Mouse (Mus musculus) kidney, adult 9 months (tissue): ENCODE results near the gene Ccl2.

ENCODE experiments used
- DNase-seq: peaks from one replicate; pipeline ENCODE4 v3.0.0; 2022

Ccl2 gene

DNA sequence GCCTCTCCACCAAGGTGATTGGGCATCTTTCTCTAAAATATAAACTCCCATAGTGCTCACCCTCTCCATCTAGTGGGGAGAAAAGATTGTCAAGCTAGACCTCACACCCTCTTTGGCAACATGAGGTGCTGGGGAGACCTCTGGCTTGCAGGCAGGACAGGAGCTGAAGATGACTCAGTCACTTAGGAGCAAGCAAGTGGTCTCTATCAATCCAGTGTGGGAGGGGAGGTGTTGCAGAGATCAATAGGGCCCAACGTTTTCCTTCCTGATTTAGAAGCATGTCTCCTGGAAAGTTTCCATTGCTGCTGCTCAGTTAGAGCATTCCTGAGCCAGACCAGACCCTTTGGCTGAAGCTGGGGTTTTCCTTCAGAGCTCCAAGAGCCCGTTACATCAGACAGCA is 3.2 kb downstream of the Ccl2 start, which contains the start of gene Gm17268:
TSS of gene Gm17268 (minus strand) at position 28 of the 400 bp plus-strand sequence.
- DNase-seq, result no peak

DNA sequence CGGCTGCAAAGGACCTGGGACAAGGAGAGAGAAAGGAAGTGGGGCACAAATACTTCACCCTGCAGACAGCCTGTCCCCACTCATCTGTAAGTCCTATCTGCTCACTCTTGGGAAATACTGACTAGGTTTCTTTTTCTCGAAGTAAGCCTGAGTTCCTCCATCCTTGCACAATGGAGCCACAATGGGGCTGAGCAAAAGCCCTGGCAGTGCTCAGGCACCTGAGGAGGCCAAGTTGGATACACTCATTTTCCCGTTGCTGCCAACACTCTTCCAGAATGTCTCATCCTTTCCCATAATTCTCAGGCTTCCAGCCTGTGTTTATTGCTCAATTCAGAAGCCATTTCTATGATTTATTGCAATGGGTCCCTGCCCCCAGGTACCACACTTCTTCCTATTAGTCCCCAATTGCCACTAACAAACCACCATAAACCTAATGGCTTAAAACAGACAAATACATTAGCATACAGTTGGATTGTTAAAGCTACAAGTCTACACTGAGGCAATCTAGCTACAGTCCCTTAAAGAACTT is 3.8 kb downstream of the Ccl2 start:
- DNase-seq, result no peak

DNA sequence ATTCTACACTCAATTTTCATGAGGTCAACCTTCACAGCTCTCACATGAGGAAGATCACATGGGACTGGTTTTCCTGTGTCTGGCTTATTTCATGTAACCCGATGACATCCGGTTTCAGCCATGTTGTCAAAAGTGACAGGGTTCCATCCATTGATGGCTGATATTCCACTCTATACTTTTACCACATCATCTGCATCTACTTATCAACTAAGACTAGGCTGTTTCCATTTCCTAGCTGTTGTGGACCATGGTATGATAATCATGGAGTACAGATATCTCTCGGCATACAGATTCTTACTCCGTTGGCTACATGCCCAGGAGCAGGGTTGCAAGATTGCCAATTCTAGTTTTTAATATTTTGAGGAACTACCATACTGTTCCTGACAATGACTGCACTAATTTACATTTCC is 6.3 kb downstream of the Ccl2 start:
- no peak for DNase-seq

DNA sequence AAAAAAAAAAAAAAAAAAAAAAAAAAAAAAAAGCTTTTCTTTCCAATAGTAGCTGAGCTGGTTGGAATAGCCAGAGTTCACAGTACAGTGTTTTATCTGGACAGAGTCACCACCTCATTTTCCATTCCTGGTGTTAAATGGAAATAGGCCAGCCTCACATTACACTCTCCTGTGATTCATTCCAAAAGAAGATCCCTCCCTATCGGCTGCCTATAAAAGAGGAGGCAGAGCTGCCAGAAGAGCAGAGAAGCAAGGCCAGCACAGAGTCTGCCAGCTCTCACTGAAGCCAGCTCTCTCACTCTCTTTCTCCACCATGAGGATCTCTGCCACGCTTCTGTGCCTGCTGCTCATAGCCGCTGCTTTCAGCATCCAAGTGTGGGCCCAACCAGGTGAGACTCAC is 10.1 kb downstream of the Ccl2 start, which contains the start of gene Ccl7:
TSS of gene Ccl7 (plus strand) at position 242 of the 400 bp plus-strand sequence.
- no peak for DNase-seq

DNA sequence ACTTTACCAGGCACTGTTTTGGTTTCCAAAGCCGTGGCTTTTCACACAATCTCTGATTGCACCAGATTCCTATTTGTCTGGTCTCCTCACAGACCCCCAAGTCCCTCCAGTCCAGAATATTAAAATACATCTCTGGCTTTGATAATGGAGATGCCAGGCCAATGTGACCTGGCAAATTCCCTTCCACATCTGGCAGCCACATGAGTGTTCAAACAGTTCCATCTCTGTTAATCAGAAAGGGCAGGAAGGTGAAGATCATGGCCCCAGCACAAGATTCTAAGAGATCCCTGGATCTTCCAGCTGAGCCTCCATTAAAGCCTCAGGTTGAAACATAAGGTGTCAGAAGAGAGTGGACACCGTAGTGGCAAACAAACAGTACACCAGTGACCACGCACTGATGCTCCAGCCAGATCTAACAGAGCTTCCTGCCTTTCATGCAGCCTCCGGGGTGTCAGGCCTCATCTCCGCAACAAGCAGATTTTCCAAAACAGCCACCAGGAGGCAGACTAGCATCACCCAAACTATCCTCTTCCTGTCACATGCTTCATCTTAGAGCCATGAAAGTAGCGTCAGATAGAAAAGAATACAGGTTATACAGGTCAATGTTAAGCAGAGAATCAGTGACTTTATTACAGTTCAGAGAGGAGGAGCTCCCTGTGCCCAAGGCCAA is 12.5 kb downstream of the Ccl2 start:
- DNase-seq, result peak; percentile 49

DNA sequence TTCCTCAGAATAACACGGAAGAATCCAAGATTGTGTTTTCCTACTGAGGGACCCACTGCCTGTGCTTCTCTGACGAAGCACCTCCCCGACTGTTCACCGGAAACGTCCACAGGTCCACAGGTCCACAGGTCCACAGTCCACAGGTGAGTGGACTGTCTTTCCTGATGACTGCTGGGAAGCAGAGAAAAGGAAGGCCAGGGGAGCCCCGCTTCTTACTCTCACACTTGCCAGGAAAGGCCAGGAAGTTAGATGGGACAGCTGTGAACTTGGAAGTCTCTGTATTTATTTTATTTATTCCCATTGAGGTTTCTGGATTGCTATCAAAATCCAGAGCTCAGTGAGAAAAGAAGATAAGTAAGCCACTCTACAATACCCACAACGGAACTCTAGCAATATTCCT is 18.5 kb downstream of the Ccl2 start:
- DNase-seq, result no peak

DNA sequence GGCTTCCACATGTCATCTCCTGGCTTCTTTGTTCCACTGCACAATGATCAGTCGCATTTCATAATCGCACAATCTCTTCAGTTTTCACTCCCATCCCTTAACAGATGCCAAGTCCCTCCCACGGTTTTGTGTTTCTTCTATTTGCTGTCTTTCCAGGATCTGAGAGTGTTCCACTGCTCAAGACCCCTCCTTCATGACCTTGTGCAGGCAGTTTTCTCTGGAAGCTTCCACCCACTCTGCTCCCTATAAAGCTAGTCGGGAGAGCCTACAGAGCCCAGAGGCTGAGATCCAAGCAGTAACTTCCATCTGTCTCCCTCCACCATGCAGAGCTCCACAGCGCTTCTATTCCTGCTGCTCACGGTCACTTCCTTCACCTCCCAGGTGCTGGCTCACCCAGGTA is 22.3 kb downstream of the Ccl2 start, which contains the start of gene Ccl11:
TSS of gene Ccl11 (plus strand) at position 178 of the 400 bp plus-strand sequence.
- DNase-seq, result no peak

DNA sequence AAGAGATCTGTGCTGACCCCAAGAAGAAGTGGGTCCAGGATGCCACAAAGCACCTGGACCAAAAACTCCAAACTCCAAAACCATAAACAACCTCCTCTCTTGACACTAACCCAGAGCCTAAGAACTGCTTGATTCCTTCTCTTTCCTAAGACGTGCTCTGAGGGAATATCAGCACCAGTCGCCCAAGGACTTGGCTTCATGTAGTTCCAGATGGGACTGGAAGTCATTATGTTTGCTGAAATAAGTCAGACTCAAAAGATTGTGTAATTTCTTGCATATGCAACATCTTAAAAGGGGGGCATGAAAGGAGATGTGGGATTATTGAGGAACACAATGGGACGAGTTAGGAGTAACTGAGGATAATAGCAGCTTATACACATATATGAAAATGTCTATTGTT is 26.9 kb downstream of the Ccl2 start:
- DNase-seq, result no peak

DNA sequence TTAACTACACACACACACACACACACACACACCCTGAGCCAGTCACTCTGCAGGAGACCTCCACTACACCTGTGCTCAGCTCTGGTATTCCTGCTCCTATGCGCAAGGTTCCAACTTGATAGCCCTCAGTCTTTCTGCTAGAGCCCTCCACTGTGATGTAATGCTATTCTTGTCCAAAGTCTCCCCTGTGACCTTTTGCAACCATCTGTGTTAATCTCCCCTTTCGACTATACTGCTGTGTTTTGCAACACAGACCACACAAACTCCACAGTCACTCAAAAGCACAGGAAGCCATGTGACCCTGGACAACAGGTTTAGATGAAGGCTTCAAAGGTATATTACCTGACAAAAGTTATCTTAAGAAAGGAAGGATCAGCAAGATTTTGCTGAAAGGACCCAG is 28.1 kb downstream of the Ccl2 start:
- no peak for DNase-seq

DNA sequence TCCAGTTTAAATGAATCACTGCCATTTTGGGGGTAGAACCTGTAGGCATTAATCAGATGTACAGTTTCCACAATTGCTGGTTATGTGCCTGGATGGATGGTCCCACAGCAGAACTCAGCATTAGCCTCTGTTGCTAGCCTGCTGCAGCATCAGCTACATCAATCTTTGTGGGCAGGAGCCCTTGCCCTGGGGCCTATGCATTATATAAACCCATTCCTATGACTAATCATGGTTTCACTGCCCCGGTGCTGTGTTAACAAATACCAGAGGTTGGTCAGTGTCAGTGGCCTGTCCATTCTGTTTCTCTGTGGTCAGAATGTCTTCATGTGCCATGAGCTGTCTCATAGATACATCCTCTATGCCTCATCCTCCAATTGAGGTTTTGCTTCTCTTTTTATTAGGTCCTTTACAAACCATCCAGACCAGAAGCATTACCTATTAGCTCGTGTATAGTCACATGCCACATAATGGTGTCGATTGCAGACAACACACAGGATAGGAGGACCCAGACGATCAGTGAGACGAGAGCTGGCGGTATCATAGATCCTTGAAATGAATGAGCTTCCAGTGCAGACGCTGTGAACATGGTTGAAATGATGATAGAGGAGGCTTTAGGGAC is 31.7 kb downstream of the Ccl2 start:
- DNase-seq, result no peak

DNA sequence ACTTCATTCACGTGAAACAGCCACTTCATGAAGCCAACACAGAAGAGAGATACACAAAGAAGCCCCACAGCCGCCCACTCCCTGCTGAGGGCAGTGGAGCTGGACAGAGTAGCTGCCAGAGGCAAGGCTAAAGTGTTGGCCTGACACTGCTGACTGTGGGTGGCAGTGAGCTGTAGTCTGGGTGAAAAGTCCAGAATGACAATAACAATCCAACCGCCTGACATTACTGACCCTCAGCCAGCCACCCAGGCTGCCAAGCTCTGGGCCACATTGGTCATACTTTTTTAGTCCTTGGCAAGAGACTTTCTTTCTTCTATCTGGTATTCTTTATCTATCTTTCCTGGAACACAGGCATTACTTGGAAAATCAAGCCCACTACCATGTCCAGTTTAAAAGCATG is 35.7 kb downstream of the Ccl2 start:
- DNase-seq, result no peak

DNA sequence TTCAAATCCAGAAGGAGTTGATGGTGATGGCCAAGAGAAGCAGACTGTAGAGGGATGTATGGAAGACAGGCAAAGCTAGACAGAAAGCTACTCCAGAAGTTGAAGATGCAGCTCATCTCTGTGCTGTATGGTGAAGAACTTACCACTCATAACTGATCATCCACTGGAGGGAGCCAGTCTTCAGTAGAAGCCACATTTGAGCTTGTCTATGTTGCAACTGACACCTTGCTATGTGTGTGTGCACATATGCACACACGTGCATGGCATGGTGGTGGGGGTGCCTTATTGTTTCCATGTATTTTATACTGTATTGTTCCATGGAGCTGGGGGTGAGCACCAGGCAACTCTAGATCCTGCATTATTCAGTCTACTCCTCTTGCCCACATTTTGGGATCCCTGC is 37.0 kb downstream of the Ccl2 start:
- DNase-seq, result no peak

DNA sequence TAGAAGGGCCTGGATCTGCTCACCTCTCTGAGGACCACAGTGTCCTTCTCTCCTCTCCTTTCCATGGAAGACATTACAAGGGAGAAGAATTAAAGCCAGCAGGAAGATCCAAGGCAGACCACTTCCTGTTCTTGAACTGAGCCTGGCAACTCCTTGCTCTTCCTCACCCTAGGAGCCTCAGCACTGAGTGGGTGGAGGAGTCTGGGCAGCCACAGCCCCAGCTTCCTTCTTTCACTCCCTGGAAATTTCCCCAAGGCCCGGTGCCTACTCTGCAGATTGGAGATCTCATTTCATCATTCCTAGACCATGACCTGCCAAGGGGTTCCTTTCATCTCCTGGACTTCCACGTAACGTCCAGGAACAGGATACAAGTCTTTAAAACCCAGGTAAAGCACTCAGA is 37.6 kb downstream of the Ccl2 start:
- no peak for DNase-seq

DNA sequence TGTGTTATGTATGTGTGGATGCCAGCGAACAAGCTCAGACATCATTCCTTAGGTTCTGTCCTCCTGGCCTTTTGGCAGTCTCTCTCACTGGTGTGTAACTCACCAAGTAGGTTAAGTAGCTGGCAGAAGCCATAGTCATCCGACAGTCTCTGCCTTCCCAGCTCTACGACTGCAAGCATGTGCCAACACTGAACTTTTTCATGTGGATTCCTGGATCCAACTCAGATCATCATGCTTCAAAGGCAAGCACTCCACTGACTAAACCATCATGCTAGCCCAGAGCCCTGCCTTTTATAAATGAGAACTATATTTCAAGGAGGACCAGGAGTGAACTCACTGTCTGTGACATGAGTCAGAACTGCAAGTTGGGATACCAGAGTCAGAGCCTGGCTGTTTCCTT is 38.3 kb downstream of the Ccl2 start:
- DNase-seq, result no peak

DNA sequence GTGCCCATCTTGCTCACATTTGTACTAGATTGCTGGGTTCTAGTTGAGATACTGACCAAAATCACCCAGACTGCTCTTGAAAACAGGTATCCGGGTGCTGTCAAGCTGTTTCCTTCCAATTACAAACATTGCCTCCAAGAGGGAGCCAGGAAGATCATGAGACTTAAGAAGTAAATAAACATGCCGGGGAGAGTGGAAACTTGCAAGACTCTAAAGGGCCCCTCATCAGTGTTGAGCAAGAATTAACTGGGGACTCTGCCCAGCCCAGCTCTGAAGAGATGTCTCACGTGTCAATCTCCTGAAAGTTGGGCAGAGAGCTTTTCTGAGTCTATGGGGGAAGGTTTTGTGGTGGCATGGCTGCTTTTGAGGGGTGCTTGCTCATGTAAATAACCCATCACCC is 41.7 kb downstream of the Ccl2 start:
- no peak for DNase-seq

DNA sequence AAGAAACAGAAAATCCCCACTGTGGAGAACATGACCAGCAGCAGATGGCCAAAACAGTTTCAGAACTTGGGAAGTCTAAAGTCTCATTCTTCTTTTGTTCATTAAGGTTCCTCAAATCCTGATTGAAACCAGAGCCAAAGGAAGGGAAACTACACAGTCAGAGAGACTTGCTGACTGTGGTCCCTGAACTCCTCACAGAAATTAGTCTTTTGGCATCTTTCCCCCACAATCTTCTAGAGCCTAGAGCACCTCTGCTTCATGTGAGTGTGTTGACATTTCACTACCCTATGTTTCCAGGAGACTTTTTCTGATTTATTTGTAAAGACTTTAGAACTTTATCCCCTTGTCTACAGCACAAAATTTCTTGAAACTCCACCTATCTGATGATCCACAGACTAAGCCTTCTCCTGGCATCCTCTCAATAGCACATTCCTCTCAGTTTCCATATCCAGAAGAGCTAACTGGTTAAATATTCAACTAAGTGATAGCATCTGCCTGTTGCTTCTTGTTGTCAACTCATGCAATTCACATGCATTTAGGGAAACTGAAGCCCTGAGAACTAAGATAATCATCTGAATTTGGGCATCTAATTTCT is 42.9 kb downstream of the Ccl2 start:
- DNase-seq, result no peak

DNA sequence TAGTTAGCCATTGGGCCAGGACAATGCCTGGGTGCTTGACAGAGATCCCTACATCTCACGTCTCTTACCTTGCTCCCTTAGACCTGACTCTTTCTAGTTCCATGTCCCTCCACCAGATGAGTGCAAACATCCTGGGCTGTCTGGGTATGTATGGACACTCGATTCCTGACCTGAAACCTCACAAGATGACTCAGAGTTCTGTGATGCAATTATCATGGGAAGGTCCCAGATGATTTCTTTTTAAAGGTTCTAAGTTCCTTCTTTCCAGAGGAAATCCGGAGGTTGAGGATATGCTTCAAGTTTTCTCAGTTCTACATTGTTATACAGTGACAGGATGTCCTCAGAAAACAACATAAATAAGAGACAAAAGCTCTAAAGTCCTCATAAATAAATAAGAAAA is 45.5 kb downstream of the Ccl2 start:
- DNase-seq, result no peak

DNA sequence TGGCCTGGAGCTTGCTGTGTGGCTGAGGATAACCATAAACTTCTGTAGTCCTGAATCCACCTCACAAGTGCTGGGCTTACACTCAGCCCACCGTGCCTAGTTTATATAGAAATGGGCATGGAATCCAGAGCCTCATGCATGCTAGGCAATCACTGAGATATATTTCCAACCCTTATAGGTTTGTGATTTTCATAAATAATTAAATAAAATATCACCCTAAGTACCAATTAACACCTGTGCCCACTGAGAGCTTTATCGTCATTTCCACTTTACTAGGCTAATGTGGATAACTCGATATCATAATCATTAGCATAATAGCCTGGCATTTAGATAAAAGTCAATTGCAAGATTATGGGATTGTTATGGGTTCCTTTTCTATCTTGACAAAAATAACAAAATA is 49.0 kb downstream of the Ccl2 start:
- no peak for DNase-seq
